Mouse (Mus musculus) CH12.LX (cell line): ENCODE data around the gene Spen. TPM values are rescaled to one million over a fixed set of nuclear protein-coding genes. Genes with fewer than 3 reads are reported as not detected.

Source experiments
- DNase-seq: peaks from one replicate; pipeline ENCODE4 v3.0.0-alpha.2; 2013; ENCODE audit errors: extremely low read depth
- H3K27ac ChIP-seq: 2 replicates; pipeline ENCODE4 v1.5.1; 2012; ENCODE audit warnings: low read depth, mild to moderate bottlenecking, control low read depth, moderate library complexity; ENCODE audit not compliant: insufficient read depth
- H3K27me3 ChIP-seq: replicated peaks from 2 replicates; pipeline ENCODE3; 2012; ENCODE audit warnings: inconsistent platforms
- H3K36me3 ChIP-seq, 2 experiments: replicated peaks in 1 of 2; 2 replicates each; pipeline versions ENCODE3 to v1.6.1; 2012; ENCODE audit warnings: inconsistent platforms in 1 of 2, low read length in 1 of 2, mild to moderate bottlenecking in 1 of 2, mixed read lengths in 1 of 2, moderate library complexity in 1 of 2; ENCODE audit not compliant: control insufficient read depth in 1 of 2, insufficient read depth in 1 of 2
- H3K4me1 ChIP-seq, 2 experiments: 2 replicates each; pipeline ENCODE4 v1.6.1; 2012; ENCODE audit warnings: inconsistent platforms in 1 of 2, moderate library complexity in 1 of 2; ENCODE audit not compliant: insufficient read depth in 2 of 2, control insufficient read depth in 1 of 2
- H3K4me2 ChIP-seq: 2 replicates; pipeline ENCODE4 v1.6.1; 2012; ENCODE audit warnings: low read depth, mild to moderate bottlenecking, control low read depth; ENCODE audit not compliant: poor library complexity, insufficient read depth, severe bottlenecking
- H3K4me3 ChIP-seq, 3 experiments: fragments of 150-350 bp in 1 of 3; sonication (generic) in 1 of 3; replicated peaks in 1 of 3; 2 replicates each; pipeline versions ENCODE3 to v1.5.1; 2011 to 2012; ENCODE audit warnings: low read depth in 2 of 3, low read length in 2 of 3, mild to moderate bottlenecking in 2 of 3, moderate library complexity in 2 of 3, control low read depth in 1 of 3, improper control_type of control experiment in 1 of 3, inconsistent platforms in 1 of 3, mixed read lengths in 1 of 3; ENCODE audit not compliant: poor library complexity in 1 of 3
- H3K79me2 ChIP-seq: replicated peaks from 2 replicates; pipeline ENCODE4 v1.6.1; 2012; ENCODE audit warnings: mild to moderate bottlenecking, moderate library complexity; ENCODE audit not compliant: control insufficient read depth, poor library complexity, insufficient read depth, severe bottlenecking; ENCODE audit errors: extremely low read depth
- H3K9ac ChIP-seq: 2 replicates; pipeline ENCODE4 v1.6.1; 2012; ENCODE audit warnings: low read depth, mild to moderate bottlenecking, control low read depth, moderate library complexity; ENCODE audit not compliant: insufficient read depth
- H3K9me3 ChIP-seq: replicated peaks from 2 replicates; pipeline ENCODE3; 2012; ENCODE audit warnings: low read length, inconsistent platforms, mixed read lengths
- BHLHE40 ChIP-seq: IDR thresholded peaks from 2 replicates; pipeline ENCODE4 v1.6.1; 2011; ENCODE audit warnings: mild to moderate bottlenecking, low read depth, low read length, improper control_type of control experiment
- CTCF ChIP-seq, 2 experiments: IDR thresholded peaks in 1 of 2; conservative IDR thresholded peaks in 1 of 2; 2 replicates each; pipeline ENCODE4 v1.5.1; 2011 to 2012; ENCODE audit warnings: low read depth in 2 of 2, low read length in 2 of 2, improper control_type of control experiment in 1 of 2, inconsistent platforms in 1 of 2, mild to moderate bottlenecking in 1 of 2, moderate library complexity in 1 of 2
- ELF1 ChIP-seq: IDR thresholded peaks from 2 replicates; pipeline ENCODE4 v1.6.1; 2014; ENCODE audit warnings: low read depth, mild to moderate bottlenecking, inconsistent platforms, low read length, improper control_type of control experiment
- ETS1 ChIP-seq: conservative IDR thresholded peaks from 2 replicates; pipeline ENCODE4 v1.6.1; 2012; ENCODE audit warnings: low read depth, mild to moderate bottlenecking, inconsistent platforms, low read length, improper control_type of control experiment, moderate library complexity
- HCFC1 ChIP-seq: IDR thresholded peaks from 2 replicates; pipeline ENCODE4 v1.6.1; 2012; ENCODE audit warnings: low read depth, mild to moderate bottlenecking, inconsistent platforms, low read length, improper control_type of control experiment
- KAT2A ChIP-seq: IDR thresholded peaks from 2 replicates; pipeline ENCODE4 v1.6.1; 2012; ENCODE audit warnings: low read length, improper control_type of control experiment, inconsistent platforms; ENCODE audit not compliant: insufficient replicate concordance
- MAFK ChIP-seq: IDR thresholded peaks from 2 replicates; pipeline ENCODE4 v1.6.1; 2011; ENCODE audit warnings: low read length, improper control_type of control experiment; ENCODE audit not compliant: insufficient replicate concordance
- MAZ ChIP-seq: IDR thresholded peaks from 2 replicates; pipeline ENCODE4 v1.6.1; 2012; ENCODE audit warnings: low read depth, mild to moderate bottlenecking, inconsistent platforms, low read length, improper control_type of control experiment, moderate library complexity
- MXI1 ChIP-seq: IDR thresholded peaks from 2 replicates; pipeline ENCODE4 v1.6.1; 2011; ENCODE audit warnings: mild to moderate bottlenecking, low read depth, low read length, improper control_type of control experiment
- MYC ChIP-seq: IDR thresholded peaks from 2 replicates; pipeline ENCODE4 v1.6.1; 2011; ENCODE audit warnings: low read depth, mild to moderate bottlenecking, improper control_type of control experiment, low read length
- NELFE ChIP-seq: IDR thresholded peaks from 2 replicates; pipeline ENCODE4 v1.6.1; 2011; ENCODE audit warnings: low read depth, low read length, improper control_type of control experiment
- POLR2A ChIP-seq: IDR thresholded peaks from 2 replicates; pipeline ENCODE4 v1.6.1; 2011; ENCODE audit warnings: low read depth, mild to moderate bottlenecking, improper control_type of control experiment, low read length
- POLR2AphosphoS2 ChIP-seq: IDR thresholded peaks from 2 replicates; pipeline ENCODE4 v1.6.1; 2011; ENCODE audit warnings: low read depth, low read length, improper control_type of control experiment
- RAD21 ChIP-seq: IDR thresholded peaks from 2 replicates; pipeline ENCODE4 v1.6.1; 2011; ENCODE audit warnings: low read depth, mild to moderate bottlenecking, low read length, improper control_type of control experiment, moderate library complexity
- RCOR1 ChIP-seq: conservative IDR thresholded peaks from 2 replicates; pipeline ENCODE4 v1.6.1; 2012; ENCODE audit warnings: low read depth, mild to moderate bottlenecking, inconsistent platforms, low read length, improper control_type of control experiment
- TBP ChIP-seq: conservative IDR thresholded peaks from 2 replicates; pipeline ENCODE4 v1.6.1; 2011; ENCODE audit warnings: low read depth, low read length, improper control_type of control experiment
- UBTF ChIP-seq: IDR thresholded peaks from 2 replicates; pipeline ENCODE4 v1.6.1; 2012; ENCODE audit warnings: low read depth, mild to moderate bottlenecking, inconsistent platforms, low read length, improper control_type of control experiment, moderate library complexity
- USF2 ChIP-seq: conservative IDR thresholded peaks from 2 replicates; pipeline ENCODE4 v1.6.1; 2011; ENCODE audit warnings: low read depth, low read length, improper control_type of control experiment
- ZC3H11A ChIP-seq: IDR thresholded peaks from 2 replicates; pipeline ENCODE4 v1.6.1; 2012; ENCODE audit warnings: low read depth, mild to moderate bottlenecking, inconsistent platforms, low read length, improper control_type of control experiment
- dilution Hi-C: fragments of 300-500 bp; cut with MboI; formaldehyde crosslinking; loops from 2 replicates; pipeline ENCODE4 v1.14.3; 2020; ENCODE audit warnings: low sequenced_read_pairs; ENCODE audit not compliant: extremely low pct_unique_long_range_greater_than_20kb, extremely low pct_ligation_motif_present
- in situ Hi-C: fragments of 300-500 bp; cut with MboI; formaldehyde crosslinking; loops from 3 replicates; pipeline ENCODE4 v1.14.3; 2019; ENCODE audit warnings: low sequenced_read_pairs, low pct_ligation_motif_present, low pct_unique_long_range_greater_than_20kb, mixed read lengths
- polyA plus RNA-seq: library from polyadenylated mRNA; unstranded; fragments of >175 nt; gene quantifications from 2 replicates; pipeline ENCODE4 v1.2.1, GENCODE M21; 2012; ENCODE audit warnings: low read depth; ENCODE audit not compliant: insufficient read length
- total RNA-seq, 2 experiments: library from RNA; depleted of rRNA; stranded (reverse); fragments of 300-350 nt in 1 of 2; fragments of >200 nt in 1 of 2; gene quantifications; 2 replicates each; pipeline ENCODE4 v1.2.3; 2012 to 2014

The Spen gene
- total and polyA plus RNA-seq, 3 experiments = 4.0 to 21.6 (median 10.2) TPM

- H3K36me3 ChIP-seq = peaks cover 88 to 98% of the 10 kb centered on the region in 2 experiments
Measured at GRCm38 (mm10) chr4:141465512-141466288, 72.7 kb downstream of the Spen start.

GRCm38 (mm10) chr4:141464722-141465121 lies 73.7 kb downstream of the Spen start:
- no peak for DNase-seq
- Histone ChIP-seq H3K27ac (no peak overlapping the region), H3K4me2 (no peak overlapping the region), H3K79me2 (no peaks in the 10 kb centered on the region), H3K4me1 (no peaks in the 10 kb centered on the region), H3K9ac (no peak overlapping the region), H3K36me3 (peaks cover 87 to 98% of the 10 kb centered on the region in 2 experiments), H3K4me3 (no peak overlapping the region), H3K27me3 (no peaks in the 10 kb centered on the region), H3K9me3 (no peaks in the 10 kb centered on the region)
- dilution Hi-C loops (no loop called here), in situ Hi-C loops (no loop called here)
- no peak for TF ChIP-seq HCFC1
- no peak for TF ChIP-seq BHLHE40
- TF ChIP-seq NELFE = no peak
- no peak for TF ChIP-seq MYC
- TF ChIP-seq RAD21 = no peak
- TF ChIP-seq TBP = no peak
- TF ChIP-seq UBTF = no peak
- no peak for TF ChIP-seq ETS1
- no peak for TF ChIP-seq MAFK
- no peak for TF ChIP-seq POLR2AphosphoS2
- no peak for TF ChIP-seq ZC3H11A
- no peak for TF ChIP-seq USF2
- no peak for TF ChIP-seq POLR2A
- TF ChIP-seq MAZ = no peak
- no peak; a peak in 1 of 4 replicates for TF ChIP-seq CTCF (conservative IDR thresholded peaks at IDR 0.05 in 1 of 2, IDR thresholded peaks at IDR 0.05 in 1 of 2; ENCODE audit: low read depth in 2 of 2, low read length in 2 of 2)
- TF ChIP-seq MXI1 = no peak
- TF ChIP-seq ELF1 = no peak

More at GRCm38 (mm10) chr4:141465512-141466288, 72.7 kb downstream of the Spen start:
- no peaks in the 10 kb centered on the region for H3K79me2 ChIP-seq
- in situ Hi-C loops = no loop called here
- no peaks in the 10 kb centered on the region for H3K4me1 ChIP-seq
- dilution Hi-C loops = no loop called here
- no peak for TF ChIP-seq RCOR1
- no peak for TF ChIP-seq KAT2A
- TF ChIP-seq ZC3H11A = no peak
- no peak overlapping the region for H3K4me2 ChIP-seq
- no peaks in the 10 kb centered on the region for H3K9me3 ChIP-seq
- H3K9ac ChIP-seq = no peak overlapping the region
- no peaks in the 10 kb centered on the region for H3K27me3 ChIP-seq
- H3K27ac ChIP-seq = no peak overlapping the region
- no peak overlapping the region for H3K4me3 ChIP-seq
- DNase-seq = no peak
